Mouse (Mus musculus) thymus, adult 2 months (tissue): Measurements from ENCODE around the gene Cox19. TPM values are rescaled to one million over a fixed set of nuclear protein-coding genes. Genes with fewer than 3 reads are reported as not detected.

ENCODE experiments used
- DNase-seq: peaks from one replicate; pipeline ENCODE4 v3.0.0; 2021
- H3K27ac ChIP-seq: fragments of 200-500 bp; 2 replicates; pipeline ENCODE4 v1.5.1; 2012; ENCODE audit warnings: low read length, control low read depth; ENCODE audit not compliant: control insufficient read depth, insufficient read depth
- H3K27me3 ChIP-seq: fragments of 200-500 bp; 2 replicates; pipeline ENCODE4 v1.6.1; 2012; ENCODE audit warnings: mild to moderate bottlenecking, low read length, moderate library complexity, mixed read lengths; ENCODE audit not compliant: control insufficient read depth, insufficient read depth
- H3K36me3 ChIP-seq: fragments of 200-500 bp; 2 replicates; pipeline ENCODE4 v1.6.1; 2012; ENCODE audit warnings: mild to moderate bottlenecking, low read length, moderate library complexity; ENCODE audit not compliant: control insufficient read depth, insufficient read depth
- H3K4me1 ChIP-seq: fragments of 200-500 bp; replicated peaks from 2 replicates; pipeline ENCODE4 v1.6.1; 2012; ENCODE audit warnings: low read length; ENCODE audit not compliant: control insufficient read depth, insufficient read depth
- H3K4me3 ChIP-seq: fragments of 200-500 bp; 2 replicates; pipeline ENCODE4 v1.5.1; 2012; ENCODE audit warnings: mild to moderate bottlenecking, low read length, control low read depth, moderate library complexity; ENCODE audit not compliant: control insufficient read depth, insufficient read depth
- CTCF ChIP-seq: fragments of 200-500 bp; IDR thresholded peaks from 2 replicates; pipeline ENCODE4 v1.5.1; 2012; ENCODE audit warnings: mild to moderate bottlenecking, control low read depth, low read length, moderate library complexity, borderline replicate concordance; ENCODE audit not compliant: control insufficient read depth, poor library complexity, insufficient read depth; ENCODE audit errors: extremely low read depth
- POLR2A ChIP-seq: fragments of 200-500 bp; IDR thresholded peaks from 2 replicates; pipeline ENCODE4 v1.6.1; 2012; ENCODE audit warnings: mild to moderate bottlenecking, low read length, control low read depth, moderate library complexity; ENCODE audit not compliant: control insufficient read depth, poor library complexity, insufficient read depth; ENCODE audit errors: extremely low read depth
- WGBS: fragments of 180-500 bp; shearing (Covaris S2); methylation state at CpG from one replicate; pipeline ENCODE4 v1.1.7; 2018; 5-methylcytosine and 5-hydroxymethylcytosine counted together
- polyA plus RNA-seq: library from polyadenylated mRNA; depleted of rRNA; stranded (reverse); fragments of >200 nt; gene quantifications from 2 replicates; pipeline ENCODE4 v1.2.3, GENCODE M21; 2012

The Cox19 gene
- polyA plus RNA-seq, 1 experiment, result 99.2 TPM

- Histone ChIP-seq H3K4me3 (no peak overlapping the region), H3K36me3 (no peaks in the 10 kb centered on the region), H3K27me3 (no peaks in the 10 kb centered on the region), H3K27ac (no peak overlapping the region), H3K4me1 (no peaks in the 10 kb centered on the region)
- DNase-seq, result no peak
- no peak for TF ChIP-seq CTCF
- no peak for TF ChIP-seq POLR2A
- WGBS, result 95% methylated on average over 4 of the region's 4 CpGs
These were observed 40.7 kb downstream of the Cox19 start for GRCm38 (mm10) chr5:139310477-139310876.

GRCm38 (mm10) chr5:139309946-139310345 is 41.3 kb downstream of the Cox19 start:
- no peak overlapping the region for H3K4me3 ChIP-seq
- no peaks in the 10 kb centered on the region for H3K36me3 ChIP-seq
- 87% methylated on average over 3 of the region's 3 CpGs for WGBS
- no peak for DNase-seq
- H3K27me3 ChIP-seq, result no peaks in the 10 kb centered on the region
- no peaks in the 10 kb centered on the region for H3K4me1 ChIP-seq
- H3K27ac ChIP-seq, result no peak overlapping the region
- no peak for TF ChIP-seq POLR2A
- TF ChIP-seq CTCF, result no peak

GRCm38 (mm10) chr5:139303646-139304061 is 47.6 kb downstream of the Cox19 start:
- Histone ChIP-seq H3K27ac (peak overlapping the region; percentile 60), H3K27me3 (no peaks in the 10 kb centered on the region), H3K4me1 (peaks cover 41% of the 10 kb centered on the region), H3K36me3 (no peaks in the 10 kb centered on the region), H3K4me3 (no peak overlapping the region)
- TF ChIP-seq POLR2A (no peak), CTCF (no peak)
- DNase-seq, result no peak
- WGBS, result 14% methylated on average over 9 of the region's 9 CpGs

- DNase-seq, result no peak
- peaks cover 44% of the 10 kb centered on the region for H3K4me1 ChIP-seq
- no peaks in the 10 kb centered on the region for H3K27me3 ChIP-seq
- no peak overlapping the region for H3K4me3 ChIP-seq
- H3K36me3 ChIP-seq, result no peaks in the 10 kb centered on the region
- no peak overlapping the region for H3K27ac ChIP-seq
- 96% methylated on average over 6 of the region's 6 CpGs for WGBS
- TF ChIP-seq CTCF, result no peak
- no peak for TF ChIP-seq POLR2A
These were observed 49.1 kb downstream of the Cox19 start for GRCm38 (mm10) chr5:139302101-139302500.

- TF ChIP-seq CTCF (no peak), POLR2A (no peak)
- Histone ChIP-seq H3K36me3 (no peaks in the 10 kb centered on the region), H3K4me1 (peaks cover 31% of the 10 kb centered on the region), H3K4me3 (no peak overlapping the region), H3K27me3 (no peaks in the 10 kb centered on the region), H3K27ac (no peak overlapping the region)
- WGBS, result 91% methylated on average over 5 of the region's 5 CpGs
- no peak for DNase-seq
These were observed 53.5 kb downstream of the Cox19 start for GRCm38 (mm10) chr5:139297745-139298144.

- Histone ChIP-seq H3K4me3 (no peak overlapping the region), H3K27ac (no peak overlapping the region), H3K36me3 (no peaks in the 10 kb centered on the region), H3K27me3 (no peaks in the 10 kb centered on the region), H3K4me1 (peaks cover 31% of the 10 kb centered on the region)
- no peak for TF ChIP-seq POLR2A
- WGBS, result 96% methylated on average over 10 of the region's 10 CpGs
- DNase-seq, result no peak
These were observed 54.1 kb downstream of the Cox19 start for GRCm38 (mm10) chr5:139297092-139297491.

GRCm38 (mm10) chr5:139294089-139294488 is 57.1 kb downstream of the Cox19 start:
- H3K27ac ChIP-seq, result no peak overlapping the region
- WGBS, result 40% methylated on average over 2 of the region's 2 CpGs
- no peaks in the 10 kb centered on the region for H3K36me3 ChIP-seq

More at GRCm38 (mm10) chr5:139294089-139294488, 57.1 kb downstream of the Cox19 start:
- Histone ChIP-seq H3K4me3 (no peak overlapping the region), H3K4me1 (peaks cover 16% of the 10 kb centered on the region), H3K27me3 (no peaks in the 10 kb centered on the region)
- DNase-seq, result no peak
- TF ChIP-seq CTCF, result no peak
- TF ChIP-seq POLR2A, result no peak
